Mouse (Mus musculus): Measurements from ENCODE around the gene Rps18. TPM values are rescaled to one million over a fixed set of nuclear protein-coding genes. Genes with fewer than 3 reads are reported as not detected.
A peak's percentile ranks its signal among the peaks of the same experiment; 100 is the strongest.
"Not testable (repeated sequence)": the region's sequence is repeated elsewhere in the genome, so short reads cannot be mapped to it uniquely, and the experiment has no call there.

Gene Rps18
- 912 and 939 TPM in 2 replicates for polyA plus RNA-seq (2015; fragmentation: Nextera tagmentation; extraction: Ambion mirVana)

GRCm38 (mm10) chr17:33955555-33956214 is at the start of gene Rps18, which contains the start of gene Vps52:
Rps18 (minus strand) TSS chr17:33956001.
Vps52 (plus strand) TSS chr17:33955812.
- peak within 1 kb of the TSS; percentile 96 for H3K4me3 ChIP-seq
- H3K36me3 ChIP-seq: peaks cover 59% of the 10 kb centered on the region
- peak; percentile 87 for ATAC-seq (ENCODE audit: low read depth)
- peak within 1 kb of the TSS; percentile 93 for H3K27ac ChIP-seq (replicated peaks)
- H3K4me1 ChIP-seq (replicated peaks): peaks cover 62% of the 10 kb centered on the region
- H3K9ac ChIP-seq: peak within 1 kb of the TSS; percentile 99
- H3K4me2 ChIP-seq: peak within 1 kb of the TSS; percentile 97
- H3K9me3 ChIP-seq: no peaks in the 10 kb centered on the region
- no peaks in the 10 kb centered on the region for H3K27me3 ChIP-seq
- under 1% methylated on average over 50 of the region's 50 CpGs for WGBS

- Histone ChIP-seq H3K4me3 (no peak overlapping the region), H3K4me1 (replicated peaks) (peaks cover 13% of the 10 kb centered on the region), H3K27ac (replicated peaks) (no peak overlapping the region), H3K9me3 (no peaks in the 10 kb centered on the region), H3K9ac (no peak overlapping the region), H3K36me3 (no peaks in the 10 kb centered on the region), H3K4me2 (no peak overlapping the region), H3K27me3 (peaks cover 42% of the 10 kb centered on the region)
- 6% methylated on average over 5 of the region's 5 CpGs for WGBS
- ATAC-seq (ENCODE audit: low read depth): no peak
Observed at GRCm38 (mm10) chr17:34003426-34003825, 47.6 kb upstream of the Rps18 start.

GRCm38 (mm10) chr17:34000796-34001195 is 45.0 kb upstream of the Rps18 start:
- not testable (repeated sequence) for H3K36me3 ChIP-seq; H3K4me3 ChIP-seq; H3K9me3 ChIP-seq; H3K4me2 ChIP-seq; H3K9ac ChIP-seq; H3K27ac ChIP-seq (replicated peaks); ATAC-seq (ENCODE audit: low read depth)
- Histone ChIP-seq H3K4me1 (replicated peaks) (peaks cover 13% of the 10 kb centered on the region), H3K27me3 (peaks cover 45% of the 10 kb centered on the region)
- 64% methylated on average over 2 of the region's 2 CpGs for WGBS

- ATAC-seq (ENCODE audit: low read depth): peak; percentile 89
- Histone ChIP-seq H3K4me1 (replicated peaks) (peaks cover 13% of the 10 kb centered on the region), H3K4me3 (peak within 1 kb of the TSS; percentile 51), H3K27me3 (peaks cover 45% of the 10 kb centered on the region), H3K27ac (replicated peaks) (no peak within 1 kb of the TSS), H3K9ac (peak within 1 kb of the TSS; percentile 69), H3K4me2 (peak within 1 kb of the TSS; percentile 92), H3K36me3 (no peaks in the 10 kb centered on the region), H3K9me3 (no peaks in the 10 kb centered on the region)
- WGBS: 2% methylated on average over 30 of the region's 30 CpGs
Observed at GRCm38 (mm10) chr17:34000150-34000537, 44.3 kb upstream of the Rps18 start, which contains the start of gene H2-K1. H2-K1 (minus strand) TSS chr17:34000347.

GRCm38 (mm10) chr17:33999341-34000149 is 43.7 kb upstream of the Rps18 start:
- Histone ChIP-seq H3K9ac (peak overlapping the region; percentile 69), H3K27me3 (peaks cover 45% of the 10 kb centered on the region), H3K4me1 (replicated peaks) (peaks cover 13% of the 10 kb centered on the region), H3K9me3 (no peaks in the 10 kb centered on the region), H3K27ac (replicated peaks) (no peak overlapping the region), H3K36me3 (no peaks in the 10 kb centered on the region), H3K4me2 (peak overlapping the region; percentile 92), H3K4me3 (peak overlapping the region; percentile 51)
- ATAC-seq (ENCODE audit: low read depth): peak; percentile 65; the same call in 1 of the 2 replicates
- 2% methylated on average over 87 of the region's 87 CpGs for WGBS

- H3K27ac ChIP-seq (replicated peaks); H3K36me3 ChIP-seq; H3K4me2 ChIP-seq; H3K9me3 ChIP-seq; ATAC-seq (ENCODE audit: low read depth); H3K9ac ChIP-seq; H3K4me3 ChIP-seq: not testable (repeated sequence)
- WGBS: 65% methylated on average over 5 of the region's 5 CpGs
- Histone ChIP-seq H3K27me3 (peaks cover 45% of the 10 kb centered on the region), H3K4me1 (replicated peaks) (peaks cover 13% of the 10 kb centered on the region)
Observed at GRCm38 (mm10) chr17:33998697-33999096, 42.9 kb upstream of the Rps18 start.

GRCm38 (mm10) chr17:33997025-33997424 is 41.2 kb upstream of the Rps18 start:
- H3K36me3 ChIP-seq; H3K4me2 ChIP-seq; ATAC-seq (ENCODE audit: low read depth); H3K9me3 ChIP-seq; H3K4me3 ChIP-seq; H3K9ac ChIP-seq; H3K27ac ChIP-seq (replicated peaks): not testable (repeated sequence)
- Histone ChIP-seq H3K4me1 (replicated peaks) (peaks cover 13% of the 10 kb centered on the region), H3K27me3 (peaks cover 41% of the 10 kb centered on the region)
- WGBS: 95% methylated on average over 2 of the region's 2 CpGs

GRCm38 (mm10) chr17:33995651-33996050 is 39.9 kb upstream of the Rps18 start:
- Histone ChIP-seq H3K9ac (no peak overlapping the region), H3K27ac (replicated peaks) (no peak overlapping the region), H3K4me2 (no peak overlapping the region), H3K27me3 (peaks cover 27% of the 10 kb centered on the region), H3K4me3 (no peak overlapping the region), H3K4me1 (replicated peaks) (peaks cover 13% of the 10 kb centered on the region), H3K9me3 (no peaks in the 10 kb centered on the region), H3K36me3 (no peaks in the 10 kb centered on the region)
- no peak for ATAC-seq (ENCODE audit: low read depth)
- WGBS: 69% methylated on average over 3 of the region's 3 CpGs

- no peaks in the 10 kb centered on the region for H3K36me3 ChIP-seq
- H3K27ac ChIP-seq (replicated peaks): no peak overlapping the region
- H3K9ac ChIP-seq: no peak overlapping the region
- ATAC-seq (ENCODE audit: low read depth): no peak
- 90% methylated on average over 8 of the region's 8 CpGs for WGBS
- no peak overlapping the region for H3K4me3 ChIP-seq
- H3K4me2 ChIP-seq: no peak overlapping the region
- H3K9me3 ChIP-seq: no peaks in the 10 kb centered on the region
- peaks cover 20% of the 10 kb centered on the region for H3K27me3 ChIP-seq
- H3K4me1 ChIP-seq (replicated peaks): peaks cover 7% of the 10 kb centered on the region
Observed at GRCm38 (mm10) chr17:33994959-33995358, 39.2 kb upstream of the Rps18 start.

GRCm38 (mm10) chr17:33991788-33992664 is 36.2 kb upstream of the Rps18 start:
- Histone ChIP-seq H3K9me3 (no peaks in the 10 kb centered on the region), H3K4me2 (no peak overlapping the region), H3K36me3 (no peaks in the 10 kb centered on the region), H3K4me3 (no peak overlapping the region), H3K27ac (replicated peaks) (no peak overlapping the region), H3K27me3 (0 out of 2 replicates have a peak, but pooled peaks cover 3% of the 10 kb centered on the region), H3K4me1 (replicated peaks) (no peaks in the 10 kb centered on the region), H3K9ac (no peak overlapping the region)
- peak; percentile 50; the same call in 1 of the 2 replicates for ATAC-seq (ENCODE audit: low read depth)
- WGBS: 31% methylated on average over 10 of the region's 10 CpGs

- Histone ChIP-seq H3K27ac (replicated peaks) (peak overlapping the region; percentile 92), H3K4me2 (peak overlapping the region; percentile 55), H3K27me3 (peaks cover 35% of the 10 kb centered on the region), H3K4me3 (peak overlapping the region; percentile 47), H3K4me1 (replicated peaks) (peaks cover 26% of the 10 kb centered on the region)
- not testable (repeated sequence) for H3K9ac ChIP-seq; H3K9me3 ChIP-seq; ATAC-seq (ENCODE audit: low read depth); H3K36me3 ChIP-seq
- WGBS: 12% methylated on average over 8 of the region's 8 CpGs
Observed at GRCm38 (mm10) chr17:33982136-33982535, 26.3 kb upstream of the Rps18 start.
